Mouse (Mus musculus) megakaryocyte, embryonic 14.5 days (primary cell): ENCODE data around the gene Apoe.

Source experiments
- FLI1 ChIP-seq: IDR thresholded peaks from 2 replicates; pipeline ENCODE4 v1.6.1; 2012; ENCODE audit warnings: low read length, inconsistent platforms, mixed read lengths
- GATA1 ChIP-seq: IDR thresholded peaks from 3 replicates; pipeline ENCODE4 v1.6.1; 2012; ENCODE audit warnings: mixed read lengths, low read length, inconsistent platforms, borderline replicate concordance

- no peak for TF ChIP-seq FLI1
- TF ChIP-seq GATA1, result no peak
Measured at GRCm38 (mm10) chr7:19666750-19667149, 32.2 kb downstream of the Apoe start.
